Mouse (Mus musculus) testis, postnatal 10 days (tissue): Measurements from ENCODE around the gene Nbl1.

Experiments used
- DNase-seq: peaks from one replicate; pipeline ENCODE4 v3.0.0; 2021; ENCODE audit warnings: low spot score

Nbl1 gene

DNA sequence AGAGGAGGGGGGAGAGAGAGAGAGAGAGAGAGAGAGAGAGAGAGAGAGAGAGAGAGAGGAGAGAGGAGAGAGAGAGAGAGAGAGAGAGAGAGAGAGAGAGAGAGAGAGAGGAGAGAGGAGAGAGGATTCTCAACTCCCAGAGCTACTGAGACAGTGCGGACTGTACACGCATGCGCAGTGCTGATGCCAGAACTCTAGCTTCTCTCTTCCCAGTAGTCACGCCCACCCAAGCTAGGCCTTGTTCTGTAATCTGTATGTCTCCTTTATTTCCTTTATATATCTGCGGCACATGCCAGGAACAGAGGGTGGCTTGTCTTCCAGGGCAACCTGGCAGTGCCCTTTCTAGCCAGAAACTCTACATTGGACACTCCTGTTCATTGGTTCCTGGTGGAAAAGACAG, 28.0 kb downstream of the Nbl1 start:
- no peak for DNase-seq

DNA sequence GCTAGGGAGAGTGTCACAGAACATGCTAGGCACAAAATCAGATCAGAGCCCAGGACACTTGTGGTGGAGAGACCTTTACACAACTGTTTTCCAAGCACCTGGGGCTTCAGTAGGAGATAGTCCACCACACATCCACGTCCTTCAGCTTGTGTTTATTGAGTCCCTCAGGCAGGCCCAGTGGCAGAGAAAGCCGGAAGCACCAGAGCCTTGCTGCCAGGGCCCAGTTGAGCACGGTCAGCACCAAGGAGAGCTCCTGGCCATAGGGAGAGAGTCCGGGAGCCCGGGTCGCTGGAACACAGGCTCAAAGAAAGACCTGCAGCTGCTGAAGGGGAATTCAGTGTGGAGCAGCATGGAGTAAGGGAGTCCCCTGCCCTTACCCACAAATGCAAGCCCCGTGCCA, 33.2 kb downstream of the Nbl1 start:
- DNase-seq: peak; percentile 84

GRCm38 (mm10) chr4:139058029-139058428, 34.8 kb downstream of the Nbl1 start:
- DNase-seq: no peak

GRCm38 (mm10) chr4:139057291-139057690, 35.5 kb downstream of the Nbl1 start:
- no peak for DNase-seq

GRCm38 (mm10) chr4:139055744-139056143, 37.0 kb downstream of the Nbl1 start:
- no peak for DNase-seq

DNA sequence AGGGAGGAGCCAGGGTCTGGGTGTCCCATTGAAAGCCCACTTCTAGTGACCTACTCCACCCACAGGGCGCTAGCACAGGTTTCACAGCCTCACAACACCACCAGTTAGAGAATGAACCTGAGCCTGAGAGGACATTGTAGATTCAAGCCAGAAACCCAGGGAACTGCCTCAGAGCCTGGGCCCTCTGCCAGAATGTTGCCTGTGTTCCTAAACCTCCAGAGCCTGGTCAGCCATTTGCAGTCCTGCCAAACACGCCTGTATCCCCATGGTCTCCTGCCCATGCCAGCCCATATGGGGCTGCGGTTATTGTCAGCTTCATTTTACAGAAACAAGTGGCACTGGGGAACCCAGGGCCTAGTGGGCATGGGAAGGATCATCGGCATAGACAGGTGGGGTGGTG, 37.5 kb downstream of the Nbl1 start:
- no peak for DNase-seq

DNA sequence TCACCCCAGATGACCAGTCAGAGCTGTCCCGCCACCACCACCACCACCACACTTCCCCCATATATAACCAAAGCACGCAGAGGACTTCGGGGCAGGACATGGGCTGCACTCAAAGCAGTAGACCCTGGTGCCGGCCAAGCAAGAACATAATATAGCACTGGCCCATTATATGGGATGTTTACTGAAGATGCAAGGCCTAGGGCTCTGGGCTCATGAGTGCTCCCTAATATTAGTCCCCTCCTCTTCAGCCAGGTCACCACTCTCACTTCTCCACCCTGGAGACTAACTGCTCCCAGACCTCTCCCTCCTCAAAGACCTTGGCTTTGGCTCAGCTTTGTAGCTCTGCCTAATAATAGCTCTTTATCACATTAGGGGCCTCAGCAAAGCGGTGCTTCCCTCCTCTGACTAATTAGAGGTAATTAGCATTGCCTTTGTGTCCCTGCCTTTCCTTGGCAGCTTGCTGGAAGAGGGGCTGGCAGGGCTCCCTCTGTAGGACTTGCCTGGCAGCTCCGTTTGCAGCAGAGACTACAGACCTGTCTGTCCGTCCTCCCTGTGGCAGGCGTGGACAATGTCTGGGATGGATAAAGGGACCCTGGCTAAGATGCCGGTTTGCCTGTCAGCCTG, 38.4 kb downstream of the Nbl1 start:
- DNase-seq: no peak

- no peak for DNase-seq
Observed at GRCm38 (mm10) chr4:139053391-139053790, 39.4 kb downstream of the Nbl1 start.

DNA sequence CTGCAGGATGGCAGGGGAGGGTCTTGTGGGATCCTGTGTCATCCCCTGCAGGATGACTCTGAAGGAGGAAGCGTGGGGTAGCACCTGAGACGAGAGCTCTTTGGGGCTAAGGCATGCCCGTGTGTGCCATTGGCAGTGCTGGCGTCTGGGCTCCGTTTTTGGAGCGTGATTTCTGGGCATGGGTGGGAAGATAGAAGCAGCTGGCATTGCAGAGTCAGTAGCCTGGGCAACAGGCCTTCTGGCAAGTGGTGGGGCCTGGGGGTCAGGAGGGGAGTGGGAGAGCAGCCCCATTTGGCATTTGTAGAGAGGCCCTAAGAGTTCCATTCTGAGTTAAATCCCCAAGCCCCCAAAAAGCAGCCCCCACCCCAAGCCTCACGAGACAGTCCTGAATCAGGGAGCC, 40.0 kb downstream of the Nbl1 start:
- no peak for DNase-seq

- no peak for DNase-seq
Observed at GRCm38 (mm10) chr4:139048518-139048917, 44.3 kb downstream of the Nbl1 start.

DNA sequence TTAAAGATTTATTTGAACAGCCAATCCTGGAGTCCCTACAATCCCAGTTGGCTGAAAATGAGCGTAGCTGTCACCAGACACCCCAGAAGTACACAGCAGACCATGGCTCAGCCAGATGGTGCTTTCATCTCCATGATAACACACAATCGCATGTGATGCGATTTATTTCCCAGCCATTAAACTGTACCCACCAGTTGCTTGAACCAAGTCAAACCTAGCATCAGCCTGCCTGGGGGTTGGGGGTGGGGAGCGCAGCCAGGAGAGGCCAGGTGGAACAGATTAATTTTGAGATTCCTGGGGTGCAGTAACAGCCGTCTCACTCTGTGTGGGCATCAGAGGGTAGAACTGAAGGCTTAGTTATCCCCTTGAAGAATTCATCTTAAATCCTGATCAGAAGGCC, 46.4 kb downstream of the Nbl1 start:
- DNase-seq: no peak

GRCm38 (mm10) chr4:139044566-139044965, 48.2 kb downstream of the Nbl1 start:
- no peak for DNase-seq

- DNase-seq: no peak
Observed at GRCm38 (mm10) chr4:139043600-139043999, 49.2 kb downstream of the Nbl1 start.

- DNase-seq: no peak
Observed at GRCm38 (mm10) chr4:139042611-139043010, 50.2 kb downstream of the Nbl1 start.

DNA sequence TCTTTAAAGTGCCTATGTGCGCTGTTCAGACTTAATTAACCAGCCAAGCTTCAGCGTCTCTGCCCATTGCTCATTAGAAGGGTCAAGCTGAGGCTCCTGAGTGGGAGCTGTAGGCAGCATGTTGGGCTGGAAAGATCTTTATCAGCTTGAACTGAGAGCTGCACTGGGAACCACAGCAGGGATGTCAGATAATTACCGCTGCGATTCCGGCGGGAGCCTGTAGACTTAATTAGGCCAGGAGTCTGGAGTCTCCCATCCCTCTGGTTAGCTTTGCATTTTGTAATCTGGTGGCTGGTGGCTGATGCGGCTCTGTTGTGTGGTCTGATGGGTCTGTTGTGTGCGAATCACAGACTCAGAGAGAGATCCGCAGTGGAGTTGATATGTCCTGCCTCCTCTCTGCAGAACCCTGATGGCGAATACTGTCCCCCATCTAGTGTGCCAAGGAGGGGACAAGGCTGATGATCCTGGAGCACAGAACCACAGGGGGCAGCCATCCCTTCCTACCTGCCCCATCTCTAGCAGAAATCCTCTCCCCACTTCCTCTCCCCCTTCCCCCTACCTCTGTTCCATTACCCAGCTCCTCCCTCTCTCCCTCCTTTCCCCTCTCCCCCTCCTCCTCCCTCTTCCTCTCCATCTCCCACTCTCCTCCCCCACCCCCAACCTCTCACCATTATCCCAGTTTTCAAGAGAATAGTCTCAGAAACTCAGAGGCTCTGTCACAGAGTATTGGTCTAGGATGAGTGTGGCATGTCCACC, 52.5 kb downstream of the Nbl1 start:
- DNase-seq: no peak

DNA sequence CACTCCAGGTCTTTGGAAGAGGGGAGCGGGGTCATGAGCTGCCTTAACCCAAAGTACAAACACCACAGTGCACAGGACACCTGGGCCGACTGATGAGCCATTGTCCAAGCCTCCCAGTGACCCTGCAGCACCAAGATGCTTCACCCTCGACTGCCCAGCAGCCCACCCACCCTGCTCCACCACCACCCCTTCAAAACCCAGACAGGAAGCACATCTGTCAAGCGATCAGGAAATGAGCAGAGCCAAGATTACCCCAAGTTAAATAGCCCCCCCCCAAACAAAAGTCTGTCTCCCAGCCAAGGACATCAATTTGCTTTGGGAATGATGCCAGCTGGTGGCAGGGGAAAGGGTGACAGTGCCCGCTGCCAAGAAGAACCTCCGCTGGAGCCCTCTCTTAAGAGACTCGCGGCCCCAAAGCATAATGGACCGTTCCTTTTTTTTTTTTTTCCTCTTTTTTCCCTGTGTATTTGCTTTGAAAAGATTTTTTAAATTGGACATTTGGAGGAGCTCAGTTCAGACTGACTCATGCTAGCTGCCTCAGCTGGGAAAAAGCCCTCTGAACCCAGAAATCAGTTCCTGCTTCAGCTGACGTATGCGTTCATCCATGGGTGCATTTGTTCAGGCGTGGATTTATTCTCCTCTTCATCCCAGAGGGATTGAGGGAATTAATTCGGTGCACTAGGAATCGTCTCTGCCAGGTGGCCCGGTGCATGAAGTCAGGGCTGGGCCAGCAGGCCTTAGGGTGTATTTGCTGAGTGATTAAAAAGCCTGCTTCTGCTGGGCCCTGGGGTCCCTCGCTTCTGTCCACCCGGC, 54.8 kb downstream of the Nbl1 start:
- DNase-seq: no peak

- no peak for DNase-seq
Observed at GRCm38 (mm10) chr4:139035799-139036198, 57.0 kb downstream of the Nbl1 start.

GRCm38 (mm10) chr4:139034942-139035341, 57.9 kb downstream of the Nbl1 start:
- DNase-seq: no peak

GRCm38 (mm10) chr4:139034540-139034939, 58.3 kb downstream of the Nbl1 start:
- no peak for DNase-seq

DNA sequence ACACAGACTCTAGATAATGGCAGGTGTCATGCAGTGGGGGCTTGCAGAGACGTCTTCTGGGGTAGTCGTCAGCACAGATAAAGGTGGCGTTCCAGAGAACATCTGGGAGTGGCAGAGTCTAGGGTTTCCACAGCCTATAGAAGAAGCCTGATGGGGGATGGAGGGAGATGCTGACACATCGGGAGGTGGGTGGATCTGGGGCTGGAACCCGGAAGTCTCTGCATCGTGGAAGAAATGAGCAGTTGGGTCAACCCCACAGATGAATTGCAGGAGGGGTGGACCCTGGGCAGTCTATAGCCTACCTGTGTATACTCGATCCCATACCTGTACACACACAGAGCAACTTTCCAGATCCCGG, 58.8 kb downstream of the Nbl1 start:
- no peak for DNase-seq

DNA sequence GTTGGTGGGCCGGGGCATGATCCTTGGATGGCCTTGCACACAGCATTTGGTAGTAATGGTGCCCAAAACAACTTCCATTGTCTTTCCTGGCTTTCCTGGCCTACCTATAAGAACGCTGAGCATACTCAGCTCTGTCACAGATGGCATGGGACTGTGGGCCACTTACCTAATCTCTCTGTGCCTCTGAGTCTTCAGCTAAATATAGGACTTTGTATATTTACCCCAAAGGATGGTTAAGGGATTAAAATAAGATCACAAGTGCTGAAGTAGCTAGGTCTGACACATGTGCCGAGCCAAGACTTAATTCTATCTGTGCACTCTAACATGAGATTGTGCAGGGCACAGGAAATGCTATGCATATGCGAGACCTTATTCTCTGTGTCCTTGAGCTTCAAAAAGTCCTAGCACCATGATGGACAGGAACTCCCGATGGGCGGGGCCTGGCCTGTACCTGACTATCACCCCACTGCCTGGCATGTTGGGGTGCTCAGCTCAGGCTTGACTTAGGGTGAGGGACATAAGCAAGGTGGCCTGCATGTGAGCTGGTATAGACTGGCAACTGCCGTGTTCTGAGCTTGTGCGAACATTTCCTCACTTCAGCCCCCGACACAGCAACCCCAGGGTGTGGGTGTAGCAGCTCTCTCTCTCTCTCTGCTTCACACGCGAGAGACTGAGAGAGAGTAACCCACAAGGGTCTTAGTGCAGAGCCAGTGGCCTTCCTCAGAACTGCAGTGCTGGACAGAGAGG, 59.4 kb downstream of the Nbl1 start:
- DNase-seq: no peak

DNA sequence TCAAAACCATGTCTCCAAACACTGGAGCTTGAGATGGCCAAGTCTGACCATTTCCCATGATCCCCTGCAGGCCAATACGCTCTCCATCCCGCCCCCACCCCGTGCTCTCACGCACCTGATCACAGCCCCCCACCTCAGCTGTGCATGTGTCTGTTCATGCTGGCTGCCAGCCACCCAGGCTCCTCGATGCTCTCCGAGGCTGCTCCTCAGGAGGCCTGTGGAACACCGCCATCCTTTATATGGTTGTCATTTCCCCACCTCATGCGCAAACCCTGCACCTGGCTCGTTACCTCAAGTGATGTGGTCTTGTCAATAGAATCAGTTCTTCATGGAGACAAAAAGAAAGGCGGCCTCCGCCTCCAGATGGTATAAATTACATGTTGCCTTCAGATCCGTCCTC, 60.3 kb downstream of the Nbl1 start:
- DNase-seq: no peak
